Mouse (Mus musculus) midbrain, embryonic 10.5 days (tissue): ENCODE results near the gene Nsun5. TPM values are rescaled to one million over a fixed set of nuclear protein-coding genes. Genes with fewer than 3 reads are reported as not detected.

Source experiments
- microRNA-seq: library from miRNA; unstranded; fragments of <30 nt; microRNA quantifications from one replicate; pipeline ENCODE4, GENCODE M21; 2017
- polyA plus RNA-seq: library from polyadenylated mRNA; unstranded; fragments of >200 nt; fragmentation: Nextera tagmentation; extraction: Ambion mirVana; gene quantifications from 2 replicates; pipeline ENCODE4 v1.2.1, GENCODE M21; 2016

Nsun5 gene
- polyA plus RNA-seq, 1 experiment from 2014 or later, result 45.2 TPM

Small RNA genes within 50 kb of the gene (microRNA-seq; reads per million reads assigned to microRNA genes)
- gene Mir7033, result 5.7 reads per million, percentile 13 among the genes with 10 or more reads in this experiment

Other genes starting within 250 kb of the Nsun5 start
- 23.6 and 25.8 TPM in 2 replicates for gene Tbl2, start 220.3 kb upstream of the Nsun5 start, polyA plus RNA-seq
- gene Bcl7b, start 201.7 kb upstream of the Nsun5 start, polyA plus RNA-seq, result 49.4 and 49.5 TPM in 2 replicates
- gene Baz1b, start 182.7 kb upstream of the Nsun5 start, polyA plus RNA-seq, result 49.3 and 51.5 TPM in 2 replicates
- gene Fzd9, start 118.7 kb upstream of the Nsun5 start, polyA plus RNA-seq, result 15.5 and 16.0 TPM in 2 replicates
- 0.11 TPM in 1 of 2 replicates, not detected in the other for gene Fkbp6, start 19.9 kb upstream of the Nsun5 start, polyA plus RNA-seq
- gene Trim50, start 16.7 kb upstream of the Nsun5 start, polyA plus RNA-seq, result not detected in 2 replicates
- gene Pom121, start 24.6 kb downstream of the Nsun5 start, polyA plus RNA-seq, result 17.4 and 17.7 TPM in 2 replicates
- 64.9 and 73.0 TPM in 2 replicates for gene Hip1, start 175.2 kb downstream of the Nsun5 start, polyA plus RNA-seq
- not detected in 2 replicates for gene Ccl26, start 193.6 kb downstream of the Nsun5 start, polyA plus RNA-seq
- gene Ccl24, start 203.1 kb downstream of the Nsun5 start, polyA plus RNA-seq, result 1.0 and 1.8 TPM in 2 replicates